11 mouse cellular contexts compared by ENCODE assay signal in the genomic region with DNA sequence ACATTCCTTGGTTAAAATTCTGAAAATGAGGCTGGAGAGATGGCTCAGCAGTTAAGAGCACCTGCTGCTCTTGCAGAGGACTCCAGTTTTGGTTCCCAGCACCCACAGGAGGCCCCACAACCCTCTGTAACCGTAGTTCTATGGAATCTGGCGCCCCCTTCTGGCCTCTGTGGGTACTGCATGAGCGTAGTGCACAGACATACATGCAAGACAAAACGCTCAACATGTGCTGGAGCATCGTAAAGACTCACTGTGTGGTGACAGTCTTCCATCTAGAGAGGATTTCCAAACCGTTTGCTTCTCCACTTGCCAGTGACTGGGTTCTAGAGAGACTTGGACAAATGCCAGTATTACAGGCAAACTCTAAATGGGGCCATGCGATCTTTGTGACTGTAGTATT.
A peak's percentile ranks its signal among the peaks of the same experiment; 100 is the strongest.
DNase-seq lines count a peak whose midpoint lies in the region; ATAC-seq and TF ChIP-seq lines count a peak whose summit lies in the region.
"Had no signal": no experiment of that assay in that cellular context is flagged by ENCODE, and none has a peak within 500 bp of the region (broad histone marks: within the 10 kb centered on the region; RNA-seq: fewer than 3 reads in every experiment).

No protein-coding gene starts in this region.

- H3K4me3 ChIP-seq in kidney, postnatal 0 days (replicated peaks; ENCODE audit: low read depth, low read length): no peak overlapping the region
- H3K4me3 ChIP-seq in kidney, embryonic 14.5 days (ENCODE audit: low read length): no peak overlapping the region
- no peak overlapping the region for H3K4me3 ChIP-seq in thymus, adult 2 months (ENCODE audit: control insufficient read depth, insufficient read depth, low read length)
- no peak overlapping the region for H3K4me3 ChIP-seq in testis, adult 2 months (ENCODE audit: control insufficient read depth, low read depth, low read length)
- H3K4me3 ChIP-seq: hindbrain, embryonic 15.5 days had no signal

- H3K27ac ChIP-seq in kidney, postnatal 0 days: no peak overlapping the region
- H3K27ac ChIP-seq in kidney, embryonic 14.5 days (ENCODE audit: low read depth, low read length): no peak overlapping the region
- no peak overlapping the region for H3K27ac ChIP-seq in thymus, adult 2 months (ENCODE audit: control insufficient read depth, insufficient read depth, low read length)
- H3K27ac ChIP-seq in testis, adult 2 months (ENCODE audit: control insufficient read depth, insufficient read depth, low read depth, low read length): no peak overlapping the region
- H3K27ac ChIP-seq: hindbrain, embryonic 15.5 days had no signal

- H3K9ac ChIP-seq in kidney, postnatal 0 days (ENCODE audit: low read depth, low read length): no peak overlapping the region
- H3K9ac ChIP-seq in kidney, embryonic 14.5 days (ENCODE audit: low read depth, low read length): no peak overlapping the region
- H3K9ac ChIP-seq: hindbrain, embryonic 15.5 days had no signal

- no peak for TF ChIP-seq POLR2A in thymus, adult 2 months (IDR thresholded peaks at IDR 0.05; ENCODE audit: control insufficient read depth, extremely low read depth, insufficient read depth, low read length, poor library complexity)
- no peak for TF ChIP-seq POLR2A in testis, adult 2 months (IDR thresholded peaks at IDR 0.05; ENCODE audit: control insufficient read depth, low read depth, low read length)

- no peak for DNase-seq in kidney, postnatal 0 days (ENCODE audit: low spot score)
- DNase-seq in thymus, adult 2 months: no peak
- no peak for DNase-seq in thymus, adult 18-20 months
- DNase-seq in T-cell, adult 2 months (ENCODE audit: low spot score): peak; percentile 12
- DNase-seq in frontal cortex, adult 2 months (ENCODE audit: extremely low spot score in 1 of 2, low spot score in 1 of 2): no peak
- DNase-seq in gastrocnemius, postnatal 14 days: no peak
- DNase-seq: adrenal gland, postnatal 25 days; kidney, postnatal 36 days had no signal

- H3K4me2 ChIP-seq in kidney, postnatal 0 days (ENCODE audit: low read length): no peak overlapping the region
- H3K4me2 ChIP-seq in kidney, embryonic 14.5 days (replicated peaks; ENCODE audit: low read depth, low read length): no peak overlapping the region
- H3K4me2 ChIP-seq: hindbrain, embryonic 15.5 days had no signal

- WGBS in kidney, postnatal 0 days: 77% methylated on average over 7 of the region's 7 CpGs
- WGBS in kidney, embryonic 14.5 days: 86% methylated on average over 7 of the region's 7 CpGs
- 85% methylated on average over 7 of the region's 7 CpGs for WGBS in thymus, adult 2 months

- peak; percentile 43 for TF ChIP-seq CTCF in kidney, postnatal 0 days (IDR thresholded peaks at IDR 0.05; ENCODE audit: low read depth)
- TF ChIP-seq CTCF in thymus, adult 2 months (IDR thresholded peaks at IDR 0.05; ENCODE audit: borderline replicate concordance, control insufficient read depth, extremely low read depth, insufficient read depth, low read length, poor library complexity): peak; percentile 76; the same call in 1 of the 2 replicates
- peak; percentile 88 for TF ChIP-seq CTCF in testis, adult 2 months (IDR thresholded peaks at IDR 0.05; ENCODE audit: control insufficient read depth, insufficient read depth, insufficient replicate concordance, low read depth, low read length)

- no peaks in the 10 kb centered on the region for H3K36me3 ChIP-seq in kidney, postnatal 0 days (ENCODE audit: insufficient read depth, low read length)
- no peaks in the 10 kb centered on the region for H3K36me3 ChIP-seq in kidney, embryonic 14.5 days (ENCODE audit: control insufficient read depth, insufficient read depth, low read length)
- no peaks in the 10 kb centered on the region for H3K36me3 ChIP-seq in thymus, adult 2 months (ENCODE audit: control insufficient read depth, insufficient read depth, low read length)
- no peaks in the 10 kb centered on the region for H3K36me3 ChIP-seq in testis, adult 2 months (ENCODE audit: control insufficient read depth, insufficient read depth, low read length)
- H3K36me3 ChIP-seq: hindbrain, embryonic 15.5 days had no signal

- H3K4me1 ChIP-seq in kidney, postnatal 0 days (replicated peaks; ENCODE audit: insufficient read depth, low read length): no peaks in the 10 kb centered on the region
- H3K4me1 ChIP-seq in kidney, embryonic 14.5 days (ENCODE audit: control insufficient read depth, insufficient read depth, low read length): no peaks in the 10 kb centered on the region
- no peaks in the 10 kb centered on the region for H3K4me1 ChIP-seq in thymus, adult 2 months (replicated peaks; ENCODE audit: control insufficient read depth, insufficient read depth, low read length)
- H3K4me1 ChIP-seq in testis, adult 2 months (ENCODE audit: control insufficient read depth, insufficient read depth, low read length): no peaks in the 10 kb centered on the region
- H3K4me1 ChIP-seq: hindbrain, embryonic 15.5 days had no signal

- no peaks in the 10 kb centered on the region for H3K27me3 ChIP-seq in kidney, postnatal 0 days (ENCODE audit: insufficient read depth, low read length)
- no peaks in the 10 kb centered on the region for H3K27me3 ChIP-seq in kidney, embryonic 14.5 days (ENCODE audit: control insufficient read depth, insufficient read depth, low read length)
- no peaks in the 10 kb centered on the region for H3K27me3 ChIP-seq in thymus, adult 2 months (ENCODE audit: control insufficient read depth, insufficient read depth, low read length)
- H3K27me3 ChIP-seq in testis, adult 2 months (ENCODE audit: control insufficient read depth, insufficient read depth, low read length): no peaks in the 10 kb centered on the region
- H3K27me3 ChIP-seq: hindbrain, embryonic 15.5 days had no signal

- intact Hi-C loops in gastrocnemius, postnatal 14 days (cut with DNase I; ENCODE audit: low total_unique reads): no loop called here

- ATAC-seq in kidney, postnatal 0 days (replicated peaks; ENCODE audit: low FRiP score, low read depth): no peak
- ATAC-seq in kidney, embryonic 14.5 days (ENCODE audit: low FRiP score, low TSS enrichment): no peak

- no peaks in the 10 kb centered on the region for H3K9me3 ChIP-seq in kidney, postnatal 0 days (replicated peaks; ENCODE audit: low read length)
- no peaks in the 10 kb centered on the region for H3K9me3 ChIP-seq in kidney, embryonic 14.5 days (ENCODE audit: control insufficient read depth, low read length)
- H3K9me3 ChIP-seq: hindbrain, embryonic 15.5 days had no signal
